Mouse (Mus musculus) CH12.LX (cell line): ENCODE measurements at regions not wholly inside any gene's neighbourhood (a gene's known extent, or its start where the extent isn't known, plus 50 kb on each side); places are given as distances from the start of the nearest gene placed in this dataset.

Source experiments
- CHD2 ChIP-seq: IDR thresholded peaks from 2 replicates; pipeline ENCODE4 v1.6.1; 2011; ENCODE audit warnings: low read length, improper control_type of control experiment
- CTCF ChIP-seq, 2 experiments: IDR thresholded peaks in 1 of 2; conservative IDR thresholded peaks in 1 of 2; 2 replicates each; pipeline ENCODE4 v1.5.1; 2011 to 2012; ENCODE audit warnings: low read depth in 2 of 2, low read length in 2 of 2, improper control_type of control experiment in 1 of 2, inconsistent platforms in 1 of 2, mild to moderate bottlenecking in 1 of 2, moderate library complexity in 1 of 2
- MAX ChIP-seq: IDR thresholded peaks from 2 replicates; pipeline ENCODE4 v1.6.1; 2011; ENCODE audit warnings: low read length, improper control_type of control experiment
- NRF1 ChIP-seq: IDR thresholded peaks from 2 replicates; pipeline ENCODE4 v1.6.1; 2014; ENCODE audit warnings: low read depth, mild to moderate bottlenecking, inconsistent platforms, low read length, improper control_type of control experiment, moderate library complexity
- POLR2A ChIP-seq: IDR thresholded peaks from 2 replicates; pipeline ENCODE4 v1.6.1; 2011; ENCODE audit warnings: low read depth, mild to moderate bottlenecking, improper control_type of control experiment, low read length
- SMC3 ChIP-seq: IDR thresholded peaks from 2 replicates; pipeline ENCODE4 v1.6.1; 2011; ENCODE audit warnings: low read depth, low read length, improper control_type of control experiment
- UBTF ChIP-seq: IDR thresholded peaks from 2 replicates; pipeline ENCODE4 v1.6.1; 2012; ENCODE audit warnings: low read depth, mild to moderate bottlenecking, inconsistent platforms, low read length, improper control_type of control experiment, moderate library complexity
- USF1 ChIP-seq: IDR thresholded peaks from 2 replicates; pipeline ENCODE4 v1.6.1; 2014; ENCODE audit warnings: low read depth, mild to moderate bottlenecking, inconsistent platforms, low read length, improper control_type of control experiment
- USF2 ChIP-seq: conservative IDR thresholded peaks from 2 replicates; pipeline ENCODE4 v1.6.1; 2011; ENCODE audit warnings: low read depth, low read length, improper control_type of control experiment
- ZNF384 ChIP-seq: IDR thresholded peaks from 2 replicates; pipeline ENCODE4 v1.6.1; 2012; ENCODE audit warnings: low read depth, low read length, improper control_type of control experiment, inconsistent platforms

DNA sequence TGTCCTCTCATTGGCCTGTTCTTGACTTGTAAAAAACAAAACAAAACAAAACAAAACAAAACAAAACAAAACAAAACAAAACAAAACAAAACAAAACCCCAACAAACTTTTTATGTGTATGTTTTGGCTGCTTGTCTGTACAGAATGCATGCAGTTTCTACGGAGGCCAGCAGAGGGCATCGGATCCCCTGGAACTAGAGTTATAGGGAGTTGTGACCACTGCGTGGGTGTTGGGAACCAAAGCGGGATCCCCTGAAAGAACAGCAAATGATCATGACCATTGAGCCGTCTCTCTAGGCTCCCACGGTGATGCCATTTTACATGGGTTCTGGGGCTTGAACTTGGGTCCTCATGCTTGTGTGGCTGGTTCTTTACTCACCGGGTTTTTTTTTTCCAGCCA is 67.2 kb upstream of the Card11 start:
- TF ChIP-seq USF1 (no peak), POLR2A (no peak), CTCF (conservative IDR thresholded peaks at IDR 0.05 in 1 of 2, IDR thresholded peaks at IDR 0.05 in 1 of 2; ENCODE audit: low read depth in 2 of 2, low read length in 2 of 2) (peak; percentile 20 to 34; a peak in 2 of 4 replicates), CHD2 (no peak), NRF1 (no peak), UBTF (no peak), ZNF384 (no peak), SMC3 (peak; percentile 28), USF2 (no peak), MAX (no peak)
